Mouse (Mus musculus): ENCODE measurements at regions not wholly inside any gene's neighbourhood (a gene's known extent, or its start where the extent isn't known, plus 50 kb on each side); places are given as distances from the start of the nearest gene placed in this dataset.

- Histone ChIP-seq H3K9me3 (ENCODE audit: control insufficient read depth, low read length) (no peaks in the 10 kb centered on the region), H3K36me3 (ENCODE audit: control insufficient read depth) (no peaks in the 10 kb centered on the region), H3K4me1 (ENCODE audit: control insufficient read depth) (no peaks in the 10 kb centered on the region), H3K4me3 (replicated peaks) (no peak overlapping the region), H3K27me3 (ENCODE audit: control insufficient read depth) (no peaks in the 10 kb centered on the region)
- TF ChIP-seq GATA1 (IDR thresholded peaks at IDR 0.05; ENCODE audit: low read length) (no peak), TAL1 (IDR thresholded peaks at IDR 0.05; ENCODE audit: low read length) (no peak)
Measured at GRCm38 (mm10) chr10:99385854-99386253, 122.8 kb downstream of the Dusp6 start.

DNA sequence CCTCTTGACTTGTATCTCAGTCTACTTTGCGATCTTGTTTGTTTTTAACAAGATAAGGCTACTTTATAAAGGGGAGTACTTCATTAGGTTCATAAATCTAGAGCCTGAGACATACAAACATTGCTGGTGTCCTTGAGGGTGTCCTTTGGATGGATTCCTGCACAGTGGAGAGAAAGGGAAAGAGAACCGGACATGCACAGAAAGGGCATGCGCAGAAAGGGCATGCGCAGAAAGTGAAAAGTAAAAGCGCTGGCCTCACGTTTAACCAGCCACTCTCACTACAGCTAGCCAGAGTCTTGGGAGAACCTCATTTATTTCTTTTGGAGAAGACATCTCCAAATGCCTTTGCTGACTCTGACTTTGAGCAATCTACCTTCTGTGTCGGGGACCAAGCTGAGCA, 125.5 kb downstream of the Dusp6 start:
- no peaks in the 10 kb centered on the region for H3K4me1 ChIP-seq (ENCODE audit: control insufficient read depth)
- H3K9me3 ChIP-seq (ENCODE audit: control insufficient read depth, low read length): no peaks in the 10 kb centered on the region
- no peaks in the 10 kb centered on the region for H3K36me3 ChIP-seq (ENCODE audit: control insufficient read depth)
- no peaks in the 10 kb centered on the region for H3K27me3 ChIP-seq (ENCODE audit: control insufficient read depth)
- H3K4me3 ChIP-seq (replicated peaks): no peak overlapping the region
- no peak for TF ChIP-seq TAL1 (IDR thresholded peaks at IDR 0.05; ENCODE audit: low read length)
- no peak for TF ChIP-seq GATA1 (IDR thresholded peaks at IDR 0.05; ENCODE audit: low read length)

DNA sequence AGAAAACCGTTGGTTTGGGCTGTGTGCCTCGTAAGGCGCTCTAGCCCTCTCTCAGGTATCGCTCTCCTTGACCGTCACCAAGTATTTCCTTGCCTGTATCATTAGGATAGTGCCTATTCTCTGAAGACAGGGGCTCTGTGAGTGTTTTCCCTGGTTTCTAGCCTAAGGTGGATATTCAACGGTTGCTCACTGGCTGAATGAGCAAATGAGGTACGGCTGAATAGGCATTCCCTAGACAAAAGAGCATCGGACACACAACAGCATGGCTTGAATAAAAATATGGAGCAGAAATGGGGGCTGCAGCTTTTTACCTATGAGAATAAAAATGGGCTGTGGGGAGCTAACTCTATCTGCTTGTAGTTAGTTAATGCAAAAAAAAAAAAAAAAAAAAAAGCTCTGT, 126.0 kb downstream of the Dusp6 start:
- no peaks in the 10 kb centered on the region for H3K36me3 ChIP-seq (ENCODE audit: control insufficient read depth)
- no peak overlapping the region for H3K4me3 ChIP-seq (replicated peaks)
- H3K9me3 ChIP-seq (ENCODE audit: control insufficient read depth, low read length): no peaks in the 10 kb centered on the region
- TF ChIP-seq GATA1 (IDR thresholded peaks at IDR 0.05; ENCODE audit: low read length) (no peak), TAL1 (IDR thresholded peaks at IDR 0.05; ENCODE audit: low read length) (no peak)
- H3K4me1 ChIP-seq (ENCODE audit: control insufficient read depth): no peaks in the 10 kb centered on the region
- no peaks in the 10 kb centered on the region for H3K27me3 ChIP-seq (ENCODE audit: control insufficient read depth)

DNA sequence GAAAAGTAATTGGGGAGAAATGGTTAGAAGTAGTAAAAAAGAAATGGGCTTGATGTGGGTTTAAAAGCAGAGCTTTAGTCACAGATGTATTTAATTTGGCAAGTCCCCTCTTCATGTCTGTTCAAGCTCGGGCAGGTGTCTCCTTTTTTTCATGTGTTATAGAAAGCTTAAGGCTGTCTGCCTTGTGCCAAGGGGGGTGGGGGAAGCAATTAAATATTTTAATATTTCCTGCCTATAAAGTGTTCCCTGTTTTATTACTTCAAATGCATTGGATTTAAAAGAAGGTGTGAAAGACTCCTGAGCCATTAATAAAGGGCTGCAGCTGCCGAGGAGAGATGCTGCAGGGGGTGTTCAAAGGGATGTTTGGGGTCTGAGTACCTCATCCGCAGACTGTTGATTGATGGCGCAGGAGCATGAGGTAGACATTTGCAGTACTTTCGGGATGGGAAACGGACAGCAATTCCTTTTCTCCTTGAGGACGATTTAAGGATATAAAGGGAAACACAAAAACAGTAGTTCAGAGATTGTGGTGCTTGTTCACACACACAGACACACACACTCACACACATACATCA, 127.7 kb downstream of the Dusp6 start:
- no peak overlapping the region for H3K4me3 ChIP-seq (replicated peaks)
- H3K36me3 ChIP-seq (ENCODE audit: control insufficient read depth): no peaks in the 10 kb centered on the region
- no peaks in the 10 kb centered on the region for H3K27me3 ChIP-seq (ENCODE audit: control insufficient read depth)
- H3K9me3 ChIP-seq (ENCODE audit: control insufficient read depth, low read length): no peaks in the 10 kb centered on the region
- H3K4me1 ChIP-seq (ENCODE audit: control insufficient read depth): no peaks in the 10 kb centered on the region
- TF ChIP-seq GATA1 (IDR thresholded peaks at IDR 0.05; ENCODE audit: low read length) (no peak), TAL1 (IDR thresholded peaks at IDR 0.05; ENCODE audit: low read length) (no peak)

- H3K27me3 ChIP-seq (ENCODE audit: control insufficient read depth): no peaks in the 10 kb centered on the region
- no peaks in the 10 kb centered on the region for H3K9me3 ChIP-seq (ENCODE audit: control insufficient read depth, low read length)
- no peak overlapping the region for H3K4me3 ChIP-seq (replicated peaks)
- H3K4me1 ChIP-seq (ENCODE audit: control insufficient read depth): no peaks in the 10 kb centered on the region
- no peaks in the 10 kb centered on the region for H3K36me3 ChIP-seq (ENCODE audit: control insufficient read depth)
- TF ChIP-seq TAL1 (IDR thresholded peaks at IDR 0.05; ENCODE audit: low read length) (no peak), GATA1 (IDR thresholded peaks at IDR 0.05; ENCODE audit: low read length) (no peak)
Measured at GRCm38 (mm10) chr10:99391725-99392124, 128.7 kb downstream of the Dusp6 start.

- no peak for TF ChIP-seq GATA1 (IDR thresholded peaks at IDR 0.05; ENCODE audit: low read length)
- TF ChIP-seq TAL1 (IDR thresholded peaks at IDR 0.05; ENCODE audit: low read length): no peak
- Histone ChIP-seq H3K27me3 (ENCODE audit: control insufficient read depth) (no peaks in the 10 kb centered on the region), H3K4me1 (ENCODE audit: control insufficient read depth) (no peaks in the 10 kb centered on the region), H3K9me3 (ENCODE audit: control insufficient read depth, low read length) (no peaks in the 10 kb centered on the region), H3K36me3 (ENCODE audit: control insufficient read depth) (no peaks in the 10 kb centered on the region), H3K4me3 (replicated peaks) (no peak overlapping the region)
Measured at GRCm38 (mm10) chr10:99392979-99393378, 129.9 kb downstream of the Dusp6 start.

DNA sequence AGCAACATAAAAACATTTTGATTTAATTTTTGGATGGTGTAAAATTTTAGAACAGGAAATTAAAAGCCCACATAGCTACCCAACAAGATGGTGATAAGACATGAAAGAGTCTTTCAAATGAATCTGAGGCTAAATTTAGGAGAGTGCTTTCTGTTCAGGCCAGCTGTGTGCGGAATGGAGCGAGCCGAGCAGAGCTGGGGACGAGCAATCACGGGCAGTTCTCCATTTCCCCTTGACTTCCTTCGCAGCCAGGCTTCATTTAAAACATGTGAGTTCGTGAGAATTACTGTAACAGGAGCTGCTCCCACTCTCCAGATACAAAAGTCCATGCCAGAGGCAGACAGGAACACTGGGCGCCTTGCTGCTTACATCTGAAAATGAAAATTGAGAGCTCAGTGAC, 130.5 kb downstream of the Dusp6 start:
- Histone ChIP-seq H3K4me1 (ENCODE audit: control insufficient read depth) (no peaks in the 10 kb centered on the region), H3K4me3 (replicated peaks) (no peak overlapping the region), H3K27me3 (ENCODE audit: control insufficient read depth) (no peaks in the 10 kb centered on the region), H3K9me3 (ENCODE audit: control insufficient read depth, low read length) (no peaks in the 10 kb centered on the region), H3K36me3 (ENCODE audit: control insufficient read depth) (no peaks in the 10 kb centered on the region)
- no peak for TF ChIP-seq GATA1 (IDR thresholded peaks at IDR 0.05; ENCODE audit: low read length)
- TF ChIP-seq TAL1 (IDR thresholded peaks at IDR 0.05; ENCODE audit: low read length): no peak

DNA sequence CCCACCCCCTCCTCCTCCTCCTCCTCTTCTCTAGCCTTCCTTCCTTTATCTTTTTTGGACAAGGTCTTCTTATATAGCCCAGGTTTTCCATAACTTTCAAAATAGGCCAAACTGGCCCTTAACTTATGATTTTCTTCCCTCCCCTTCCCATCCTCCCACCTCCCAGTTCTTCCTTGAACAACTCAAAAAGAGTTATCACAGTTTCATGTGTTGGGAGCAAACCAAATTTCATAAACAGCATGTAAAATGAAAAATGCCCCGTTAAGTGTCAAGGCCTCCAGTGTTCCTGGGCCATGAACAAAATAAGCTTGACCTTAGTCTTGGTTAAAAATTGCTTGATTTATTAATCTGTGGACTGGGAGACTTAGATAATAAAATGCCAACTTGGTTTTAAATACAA, 132.4 kb downstream of the Dusp6 start:
- TF ChIP-seq TAL1 (IDR thresholded peaks at IDR 0.05; ENCODE audit: low read length) (no peak), GATA1 (IDR thresholded peaks at IDR 0.05; ENCODE audit: low read length) (no peak)
- H3K9me3 ChIP-seq (ENCODE audit: control insufficient read depth, low read length): no peaks in the 10 kb centered on the region
- no peaks in the 10 kb centered on the region for H3K4me1 ChIP-seq (ENCODE audit: control insufficient read depth)
- H3K4me3 ChIP-seq (replicated peaks): no peak overlapping the region
- no peaks in the 10 kb centered on the region for H3K36me3 ChIP-seq (ENCODE audit: control insufficient read depth)
- H3K27me3 ChIP-seq (ENCODE audit: control insufficient read depth): no peaks in the 10 kb centered on the region

GRCm38 (mm10) chr10:99396630-99397029, 133.6 kb downstream of the Dusp6 start:
- Histone ChIP-seq H3K36me3 (ENCODE audit: control insufficient read depth) (no peaks in the 10 kb centered on the region), H3K27me3 (ENCODE audit: control insufficient read depth) (no peaks in the 10 kb centered on the region), H3K4me3 (replicated peaks) (no peak overlapping the region), H3K9me3 (ENCODE audit: control insufficient read depth, low read length) (no peaks in the 10 kb centered on the region), H3K4me1 (ENCODE audit: control insufficient read depth) (no peaks in the 10 kb centered on the region)
- TF ChIP-seq TAL1 (IDR thresholded peaks at IDR 0.05; ENCODE audit: low read length): no peak
- TF ChIP-seq GATA1 (IDR thresholded peaks at IDR 0.05; ENCODE audit: low read length): no peak

DNA sequence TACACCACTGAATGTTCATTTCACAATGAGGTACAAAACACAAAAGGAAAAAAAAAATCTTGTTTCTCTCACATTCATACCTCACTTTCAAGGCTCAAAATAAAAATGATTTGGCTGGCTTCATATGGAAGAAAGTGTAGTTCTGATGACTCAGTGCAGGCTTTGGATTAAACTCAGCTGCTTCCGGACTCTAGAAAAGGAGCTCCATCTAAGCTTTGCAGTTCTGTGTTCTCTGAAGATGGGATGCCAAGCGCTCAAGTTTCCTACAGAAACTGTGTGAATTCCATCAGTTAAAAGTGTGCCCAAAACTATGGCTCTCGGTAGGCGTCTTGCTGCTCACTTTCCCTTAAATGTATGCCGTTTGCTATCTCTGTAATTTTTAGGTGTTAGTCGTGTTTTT, 137.0 kb downstream of the Dusp6 start:
- Histone ChIP-seq H3K4me3 (replicated peaks) (no peak overlapping the region), H3K4me1 (ENCODE audit: control insufficient read depth) (no peaks in the 10 kb centered on the region), H3K9me3 (ENCODE audit: control insufficient read depth, low read length) (no peaks in the 10 kb centered on the region), H3K27me3 (ENCODE audit: control insufficient read depth) (no peaks in the 10 kb centered on the region), H3K36me3 (ENCODE audit: control insufficient read depth) (no peaks in the 10 kb centered on the region)
- TF ChIP-seq TAL1 (IDR thresholded peaks at IDR 0.05; ENCODE audit: low read length): no peak
- no peak for TF ChIP-seq GATA1 (IDR thresholded peaks at IDR 0.05; ENCODE audit: low read length)
